Mouse (Mus musculus) heart, embryonic 10.5 days (tissue): ENCODE results near the gene Traf4. TPM values are rescaled to one million over a fixed set of nuclear protein-coding genes. Genes with fewer than 3 reads are reported as not detected.
A peak's percentile ranks its signal among the peaks of the same experiment; 100 is the strongest.

Source experiments
- DNase-seq: peaks from one replicate; pipeline ENCODE4 v3.0.0-alpha.2; 2017; ENCODE audit warnings: low spot score
- H3K27ac ChIP-seq: fragments of 300-500 bp; sonication (generic); 2 replicates; pipeline ENCODE4 v1.5.1; 2016; ENCODE audit warnings: mild to moderate bottlenecking
- H3K27me3 ChIP-seq: fragments of 300-500 bp; sonication (generic); 2 replicates; pipeline ENCODE4 v1.6.1; 2016; ENCODE audit warnings: mild to moderate bottlenecking; ENCODE audit not compliant: poor library complexity, insufficient read depth, severe bottlenecking
- H3K36me3 ChIP-seq: fragments of 300-500 bp; sonication (generic); 2 replicates; pipeline ENCODE4 v1.6.1; 2016; ENCODE audit warnings: mild to moderate bottlenecking, moderate library complexity
- H3K4me1 ChIP-seq: fragments of 300-500 bp; sonication (generic); 2 replicates; pipeline ENCODE4 v1.6.1; 2016; ENCODE audit warnings: mild to moderate bottlenecking
- H3K4me3 ChIP-seq: fragments of 300-500 bp; sonication (generic); 2 replicates; pipeline ENCODE4 v1.5.1; 2016; ENCODE audit warnings: mild to moderate bottlenecking, moderate library complexity
- H3K9me3 ChIP-seq: fragments of 300-500 bp; sonication (generic); 2 replicates; pipeline ENCODE4 v1.6.1; 2016; ENCODE audit warnings: mild to moderate bottlenecking, moderate library complexity
- WGBS: fragments of 180-500 bp; shearing (Covaris S2); methylation state at CpG from one replicate; pipeline ENCODE4 v1.1.7; 2016; 5-methylcytosine and 5-hydroxymethylcytosine counted together
- polyA plus RNA-seq: library from polyadenylated mRNA; unstranded; fragments of >200 nt; fragmentation: Nextera tagmentation; extraction: Ambion mirVana; gene quantifications from 2 replicates; pipeline ENCODE4 v1.2.1, GENCODE M21; 2016

Traf4 gene
- polyA plus RNA-seq, 1 experiment from 2014 or later: 88.7 TPM

DNA sequence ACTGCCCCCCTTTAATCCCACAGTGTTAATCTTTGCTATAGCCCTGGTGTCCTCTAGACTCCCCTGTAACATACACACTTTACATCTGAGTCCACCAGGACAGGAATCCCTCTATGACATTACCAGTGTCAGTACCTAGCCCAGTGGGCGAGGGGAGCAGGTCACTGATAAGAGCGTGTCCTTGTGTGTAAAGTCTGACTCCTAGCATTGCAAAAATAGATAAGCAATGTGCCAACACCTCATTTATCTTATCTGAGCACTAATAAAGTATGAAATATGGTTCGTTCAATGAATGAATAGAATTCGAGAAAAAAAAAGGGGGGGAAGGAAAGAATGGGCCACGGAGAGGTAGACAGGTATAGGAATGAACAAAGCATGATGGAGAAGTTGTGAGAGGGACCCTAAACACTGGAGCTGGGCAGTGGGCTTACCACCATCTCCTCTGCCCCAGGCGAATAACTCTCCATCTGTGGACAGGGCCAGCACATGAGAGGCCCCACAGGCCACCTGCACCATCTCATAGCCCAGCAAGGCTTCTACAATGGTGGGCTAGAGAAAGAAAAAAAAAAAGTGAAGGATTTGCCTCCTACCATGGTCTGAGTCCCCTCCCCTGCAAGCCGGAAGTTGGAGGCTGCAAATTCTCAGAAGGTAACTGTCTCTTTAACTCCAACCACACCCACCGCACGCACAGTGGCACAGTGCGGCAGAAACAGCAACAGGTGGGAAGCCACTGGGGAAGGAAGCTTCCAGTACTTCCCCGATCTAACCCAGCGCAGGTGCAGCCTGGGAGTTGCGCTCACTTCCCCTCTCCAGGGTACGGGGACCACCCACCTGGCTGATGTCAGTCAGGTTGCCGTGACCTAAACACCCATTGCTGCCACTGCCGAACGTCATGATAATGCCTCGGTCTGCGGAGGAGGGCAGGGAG, 3.4 kb upstream of the Traf4 start:
- peaks cover 30% of the 10 kb centered on the region for H3K36me3 ChIP-seq
- no peak overlapping the region for H3K4me3 ChIP-seq
- H3K4me1 ChIP-seq: peaks cover 43% of the 10 kb centered on the region
- H3K9me3 ChIP-seq: no peaks in the 10 kb centered on the region
- DNase-seq: no peak
- no peak overlapping the region; the same call in 1 of the 2 replicates for H3K27ac ChIP-seq
- 55% methylated on average over 19 of the region's 19 CpGs for WGBS
- H3K27me3 ChIP-seq: peaks cover 9% of the 10 kb centered on the region

- WGBS: 89% methylated on average over 14 of the region's 14 CpGs
- no peak overlapping the region for H3K4me3 ChIP-seq
- peaks cover 9% of the 10 kb centered on the region for H3K27me3 ChIP-seq
- H3K36me3 ChIP-seq: peaks cover 34% of the 10 kb centered on the region
- DNase-seq: no peak
- H3K27ac ChIP-seq: no peak overlapping the region
- no peaks in the 10 kb centered on the region for H3K9me3 ChIP-seq
- H3K4me1 ChIP-seq: peaks cover 52% of the 10 kb centered on the region
Measured at GRCm38 (mm10) chr11:78167257-78167959, 2.0 kb upstream of the Traf4 start.

GRCm38 (mm10) chr11:78166640-78167039, 1.3 kb upstream of the Traf4 start:
- Histone ChIP-seq H3K27me3 (peaks cover 9% of the 10 kb centered on the region), H3K36me3 (peaks cover 34% of the 10 kb centered on the region), H3K4me3 (peak overlapping the region; percentile 28; the same call in 1 of the 2 replicates), H3K27ac (no peak overlapping the region), H3K4me1 (peaks cover 53% of the 10 kb centered on the region), H3K9me3 (no peaks in the 10 kb centered on the region)
- WGBS: 53% methylated on average over 6 of the region's 6 CpGs
- no peak for DNase-seq

DNA sequence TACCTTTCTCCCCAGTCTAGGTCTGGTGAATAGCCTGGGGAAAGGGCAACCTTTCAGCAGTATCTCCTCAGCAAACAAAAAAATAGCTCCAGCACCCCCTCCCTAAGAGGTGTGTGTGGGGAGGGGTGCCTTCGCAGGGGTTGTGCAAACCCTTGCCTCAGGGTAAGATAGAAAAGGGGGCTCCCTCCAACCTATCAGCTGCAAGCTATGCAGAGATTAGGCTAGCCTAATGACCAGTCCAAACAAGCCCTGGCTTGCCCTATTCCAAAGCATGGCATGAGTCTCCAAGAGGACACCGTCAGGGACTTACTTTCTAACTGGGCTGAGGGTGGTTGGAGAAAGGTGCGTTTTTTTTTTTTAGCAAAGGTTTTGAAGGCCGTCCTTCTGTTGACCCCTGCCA, 772 bp upstream of the Traf4 start:
- Histone ChIP-seq H3K4me1 (peaks cover 53% of the 10 kb centered on the region), H3K36me3 (peaks cover 36% of the 10 kb centered on the region)

DNA sequence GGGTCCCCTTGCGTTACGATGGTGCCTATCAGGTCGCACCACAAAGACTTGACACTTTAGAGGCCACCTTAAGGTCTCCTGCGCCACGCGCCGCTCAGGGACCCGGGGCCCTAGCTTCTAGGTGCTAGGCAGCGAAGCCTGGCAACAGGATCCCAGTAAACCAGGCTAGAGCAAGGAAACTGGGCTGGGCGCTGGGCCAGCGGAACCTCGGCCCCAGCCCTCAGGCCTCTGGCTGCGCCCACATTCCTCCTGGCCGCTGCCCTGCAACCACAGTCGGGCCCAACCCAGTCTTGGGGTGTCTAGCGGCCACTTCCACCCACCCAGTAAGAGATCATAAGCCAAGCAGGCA, 346 bp upstream of the Traf4 start:
- Histone ChIP-seq H3K27me3 (peaks cover 9% of the 10 kb centered on the region), H3K27ac (peak overlapping the region; percentile 98), H3K36me3 (peaks cover 36% of the 10 kb centered on the region), H3K4me1 (peaks cover 53% of the 10 kb centered on the region), H3K4me3 (peak overlapping the region; percentile 100), H3K9me3 (no peaks in the 10 kb centered on the region)
- DNase-seq: no peak
- 3% methylated on average over 16 of the region's 16 CpGs for WGBS

More for the DNA sequence above, 772 bp upstream of the Traf4 start:
- H3K27me3 ChIP-seq: peaks cover 9% of the 10 kb centered on the region
- H3K9me3 ChIP-seq: no peaks in the 10 kb centered on the region
- DNase-seq: no peak
- peak overlapping the region; percentile 98 for H3K27ac ChIP-seq
- peak overlapping the region; percentile 100 for H3K4me3 ChIP-seq
- 35% methylated on average over 4 of the region's 4 CpGs for WGBS

GRCm38 (mm10) chr11:78164604-78164923, 825 bp downstream of the Traf4 start:
- DNase-seq: no peak
- Histone ChIP-seq H3K4me1 (peaks cover 61% of the 10 kb centered on the region), H3K36me3 (peaks cover 42% of the 10 kb centered on the region), H3K27me3 (peaks cover 9% of the 10 kb centered on the region), H3K27ac (peak overlapping the region; percentile 98), H3K9me3 (no peaks in the 10 kb centered on the region), H3K4me3 (peak overlapping the region; percentile 100)
- WGBS: under 1% methylated on average over 14 of the region's 14 CpGs

- peak overlapping the region; percentile 98 for H3K27ac ChIP-seq
- no peaks in the 10 kb centered on the region for H3K9me3 ChIP-seq
- H3K4me1 ChIP-seq: peaks cover 61% of the 10 kb centered on the region
- peaks cover 47% of the 10 kb centered on the region for H3K36me3 ChIP-seq
- peak; percentile 91 for DNase-seq
- WGBS: under 1% methylated on average over 22 of the region's 22 CpGs
- peaks cover 9% of the 10 kb centered on the region for H3K27me3 ChIP-seq
- peak overlapping the region; percentile 100 for H3K4me3 ChIP-seq
Measured at GRCm38 (mm10) chr11:78163681-78164603, 1.4 kb downstream of the Traf4 start.

GRCm38 (mm10) chr11:78163045-78163444, 2.3 kb downstream of the Traf4 start:
- Histone ChIP-seq H3K36me3 (peaks cover 56% of the 10 kb centered on the region), H3K4me3 (peak overlapping the region; percentile 100), H3K27ac (peak overlapping the region; percentile 98), H3K4me1 (peaks cover 58% of the 10 kb centered on the region), H3K9me3 (no peaks in the 10 kb centered on the region), H3K27me3 (peaks cover 9% of the 10 kb centered on the region; the same call in 1 of the 2 replicates)
- WGBS: 76% methylated on average over 2 of the region's 2 CpGs
- DNase-seq: no peak

- H3K9me3 ChIP-seq: no peaks in the 10 kb centered on the region
- H3K4me1 ChIP-seq: peaks cover 61% of the 10 kb centered on the region
- H3K4me3 ChIP-seq: peak overlapping the region; percentile 100
- H3K27me3 ChIP-seq: peaks cover 5% of the 10 kb centered on the region; the same call in 1 of the 2 replicates
- DNase-seq: no peak
- peak overlapping the region; percentile 98 for H3K27ac ChIP-seq
- peaks cover 62% of the 10 kb centered on the region for H3K36me3 ChIP-seq
- WGBS: 75% methylated on average over 6 of the region's 6 CpGs
Measured at GRCm38 (mm10) chr11:78162504-78162903, 2.9 kb downstream of the Traf4 start.

GRCm38 (mm10) chr11:78161968-78162367, 3.4 kb downstream of the Traf4 start:
- peak overlapping the region; percentile 98; the same call in 1 of the 2 replicates for H3K27ac ChIP-seq
- peaks cover 62% of the 10 kb centered on the region for H3K36me3 ChIP-seq
- DNase-seq: no peak
- no peaks in the 10 kb centered on the region for H3K9me3 ChIP-seq
- H3K4me1 ChIP-seq: peaks cover 61% of the 10 kb centered on the region
- WGBS: 66% methylated on average over 4 of the region's 4 CpGs
- H3K27me3 ChIP-seq: no peaks in the 10 kb centered on the region
- H3K4me3 ChIP-seq: peak overlapping the region; percentile 100

- WGBS: 90% methylated on average over 14 of the region's 14 CpGs
- Histone ChIP-seq H3K36me3 (peaks cover 70% of the 10 kb centered on the region), H3K27me3 (no peaks in the 10 kb centered on the region), H3K9me3 (no peaks in the 10 kb centered on the region), H3K4me1 (peaks cover 54% of the 10 kb centered on the region), H3K4me3 (no peak overlapping the region), H3K27ac (no peak overlapping the region)
- no peak for DNase-seq
Measured at GRCm38 (mm10) chr11:78161169-78161568, 4.2 kb downstream of the Traf4 start.

DNA sequence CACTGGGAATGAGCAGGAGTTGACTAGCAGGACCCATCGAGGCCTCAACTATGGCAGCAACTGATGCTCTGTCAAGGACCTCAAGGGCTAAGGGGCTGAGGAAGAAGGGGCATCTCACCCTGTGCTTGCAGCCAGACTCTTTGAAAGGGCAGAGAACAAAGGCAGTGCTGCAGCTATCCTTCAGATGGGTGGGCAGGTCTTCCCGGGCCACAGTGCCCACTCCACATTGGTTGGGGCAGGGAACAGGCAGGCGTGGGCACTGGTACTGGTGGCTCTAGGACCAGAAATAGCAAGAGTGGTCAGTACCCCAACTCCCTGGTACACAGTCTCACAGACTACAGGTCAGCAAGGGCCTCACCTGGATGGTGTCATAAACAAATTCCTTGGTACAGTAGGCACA, 4.7 kb downstream of the Traf4 start:
- no peak for DNase-seq
- WGBS: 82% methylated on average over 3 of the region's 3 CpGs
- Histone ChIP-seq H3K4me1 (peaks cover 49% of the 10 kb centered on the region), H3K27me3 (no peaks in the 10 kb centered on the region), H3K9me3 (no peaks in the 10 kb centered on the region), H3K36me3 (peaks cover 75% of the 10 kb centered on the region), H3K4me3 (no peak overlapping the region), H3K27ac (no peak overlapping the region)
